Mouse (Mus musculus) ovary, postnatal 36 days (tissue): Measurements from ENCODE around the gene Fcrla.

Experiments
- DNase-seq: peaks from one replicate; pipeline ENCODE4 v3.0.0; 2022; ENCODE audit warnings: low spot score, mixed read lengths

Fcrla gene

DNA sequence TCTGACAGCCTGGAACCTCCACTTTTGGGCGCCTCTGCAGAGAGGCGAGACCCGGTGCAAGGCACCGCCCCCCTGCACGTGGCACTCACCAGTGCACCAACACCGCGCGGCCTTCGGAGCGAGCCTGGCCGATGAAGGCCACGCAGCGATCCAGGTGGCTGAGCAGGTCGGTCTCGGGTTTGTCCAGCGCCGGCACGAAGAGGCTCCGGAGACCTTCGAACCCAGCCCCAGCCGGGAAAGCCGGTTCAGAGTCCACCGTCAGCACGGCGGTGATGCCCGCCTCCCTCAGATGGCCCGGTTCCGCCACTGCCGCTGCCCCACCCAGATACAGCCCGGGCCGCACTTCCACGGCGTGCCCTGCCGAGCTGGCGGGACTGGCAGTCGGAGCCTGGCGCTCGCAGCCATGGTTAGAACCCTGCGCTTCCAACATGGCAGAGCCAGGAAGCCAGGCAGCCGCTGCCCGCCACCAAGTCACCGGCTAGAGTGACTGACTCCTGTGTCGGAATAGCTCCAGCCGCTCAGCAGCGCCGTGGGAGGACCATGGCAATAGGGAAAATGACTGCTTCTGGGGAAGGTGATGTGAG lies 42.3 kb downstream of the Fcrla start, which contains the start of the genes Gm26620 and Dusp12:
TSS of gene Gm26620 (plus strand) at position 88 of the 584 bp plus-strand sequence.
TSS of gene Dusp12 (minus strand) at position 563 of the 584 bp plus-strand sequence.
- DNase-seq = peak; percentile 85

DNA sequence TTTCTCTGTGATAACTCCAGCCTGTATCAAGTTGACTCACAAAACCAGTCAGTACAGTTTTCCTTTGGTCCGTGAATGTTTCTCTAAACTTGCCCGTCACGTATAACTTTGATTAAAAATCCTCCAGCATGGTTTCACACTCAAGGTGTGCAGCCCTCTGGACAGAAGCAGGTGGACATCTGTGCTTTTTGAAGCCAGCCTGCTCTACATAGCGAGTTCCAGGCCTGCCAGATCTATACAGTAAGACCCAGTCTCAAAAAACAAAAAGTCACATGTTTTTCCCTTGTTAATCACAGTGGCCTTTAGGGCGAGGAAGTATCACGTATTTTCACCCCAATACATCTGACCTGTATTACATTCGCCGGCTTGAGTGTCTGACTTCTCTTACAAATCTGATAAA lies 43.0 kb downstream of the Fcrla start:
- DNase-seq = no peak

DNA sequence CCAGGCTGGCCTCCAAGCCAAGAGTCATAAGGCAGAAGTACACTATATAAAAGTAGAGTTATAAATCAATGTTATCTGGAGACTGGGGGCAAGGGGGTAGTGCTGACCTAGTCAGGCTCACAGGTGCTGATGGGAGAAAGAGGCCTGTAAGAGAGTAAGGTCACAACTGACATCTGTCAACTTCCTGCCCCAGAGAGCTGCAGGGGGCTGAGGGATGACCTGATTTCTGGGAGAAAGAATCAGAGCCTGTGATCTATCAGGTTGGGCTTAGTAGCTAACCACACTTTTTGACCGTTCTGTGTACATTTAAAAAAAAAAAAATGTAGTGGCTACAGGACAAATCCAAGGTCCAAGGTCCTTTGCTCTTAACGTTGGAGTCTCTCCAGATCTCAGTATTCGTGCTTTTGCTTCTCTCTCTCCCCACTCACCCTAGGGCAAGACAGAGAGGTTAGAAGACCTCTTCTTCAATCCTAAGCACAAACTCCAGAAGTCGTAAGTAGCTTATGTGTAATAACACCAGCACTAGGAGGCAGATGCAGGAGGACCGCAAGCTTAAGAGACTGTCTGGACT lies 44.4 kb downstream of the Fcrla start:
- DNase-seq = no peak

DNA sequence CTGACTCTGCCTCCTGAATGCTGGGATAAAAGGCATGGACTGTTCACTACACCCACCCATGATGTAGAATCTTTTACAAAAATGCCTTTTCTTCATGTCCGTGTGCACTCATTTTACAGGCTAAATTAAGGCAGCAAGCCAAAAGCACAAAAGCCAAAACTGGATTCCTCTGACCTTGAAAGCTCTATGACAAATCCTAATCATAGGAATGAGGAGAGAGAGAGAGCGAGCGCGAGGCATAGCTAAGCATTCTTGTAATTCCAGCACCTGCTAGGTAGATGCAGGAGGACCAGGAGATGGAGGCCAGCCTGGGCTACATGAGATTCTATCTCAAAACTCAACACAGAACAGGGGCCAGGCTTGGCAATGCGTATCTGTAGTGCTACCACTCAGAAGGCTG lies 50.5 kb downstream of the Fcrla start:
- no peak for DNase-seq

DNA sequence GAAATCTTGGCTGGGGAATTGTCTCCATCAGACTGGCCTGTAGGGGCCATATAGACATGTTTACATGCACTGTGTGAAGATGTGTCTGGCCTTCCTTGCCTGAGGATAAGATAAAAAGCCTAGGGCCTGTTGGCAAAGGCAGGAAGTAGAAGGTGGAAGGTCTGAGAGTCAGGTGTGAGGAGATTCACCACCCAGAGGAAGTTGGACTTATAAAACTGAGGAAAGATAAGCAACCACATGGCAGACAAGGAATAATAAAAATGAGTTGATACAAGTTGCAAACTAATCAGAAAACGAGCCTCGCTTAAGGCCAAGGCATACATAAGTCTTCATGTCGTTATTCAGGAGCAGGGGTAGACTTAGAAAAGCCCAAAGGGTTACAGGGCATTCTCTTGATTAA lies 51.7 kb downstream of the Fcrla start:
- no peak for DNase-seq

DNA sequence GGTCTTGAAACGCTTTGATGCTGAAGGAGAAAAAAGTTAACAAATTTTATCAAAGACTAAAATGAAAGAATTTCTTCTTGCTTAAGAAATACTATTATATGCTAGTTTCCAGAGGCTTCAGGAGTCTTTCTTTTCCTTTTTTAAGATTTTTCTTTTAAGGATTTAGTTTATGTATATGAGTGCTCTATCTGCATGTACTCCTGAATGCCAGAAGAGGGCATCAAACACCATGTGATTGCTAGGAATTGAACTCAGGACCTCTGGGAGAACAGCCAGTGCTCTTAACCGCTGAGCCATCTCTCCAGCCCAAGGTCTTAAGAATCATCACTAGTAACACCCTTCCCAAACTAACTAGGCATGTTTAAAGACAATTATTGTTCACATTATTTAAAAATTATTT lies 55.4 kb downstream of the Fcrla start:
- DNase-seq = no peak

DNA sequence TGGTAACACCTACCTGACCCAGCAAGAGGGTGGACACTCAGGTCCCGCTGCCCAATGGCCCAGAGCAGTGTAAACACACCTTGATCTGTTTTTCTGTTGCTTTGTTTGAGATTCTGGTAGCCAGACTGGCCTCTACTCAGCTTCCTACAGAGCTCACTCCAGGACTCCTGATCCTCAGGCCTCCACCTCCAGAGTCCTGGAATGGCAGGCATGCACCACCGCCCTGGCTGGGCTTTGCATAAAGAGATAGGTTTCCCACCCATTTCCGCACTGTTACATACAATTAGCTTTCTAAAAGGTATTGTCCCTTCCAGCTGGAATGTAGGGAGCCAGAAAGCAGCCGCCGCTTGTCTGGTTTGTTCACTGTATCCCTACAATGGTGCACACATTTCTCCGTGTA lies 56.0 kb downstream of the Fcrla start:
- DNase-seq = no peak

DNA sequence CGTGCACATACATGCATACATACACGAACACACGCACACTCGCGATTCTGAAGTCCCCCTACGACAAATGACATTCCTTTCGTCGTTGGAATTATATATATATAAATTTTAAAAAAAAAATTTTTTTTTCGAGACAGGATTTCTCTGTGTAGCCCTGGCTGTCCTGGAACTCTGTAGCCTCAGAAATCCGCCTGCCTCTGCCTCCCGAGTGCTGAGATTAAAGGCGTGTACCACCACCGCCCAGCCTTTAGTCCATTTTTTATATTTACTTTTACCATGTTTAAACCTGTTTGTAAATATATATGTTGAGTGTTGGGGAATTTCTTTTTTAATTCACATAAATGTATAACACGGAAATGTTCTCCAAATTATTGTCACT lies 58.5 kb downstream of the Fcrla start:
- no peak for DNase-seq

DNA sequence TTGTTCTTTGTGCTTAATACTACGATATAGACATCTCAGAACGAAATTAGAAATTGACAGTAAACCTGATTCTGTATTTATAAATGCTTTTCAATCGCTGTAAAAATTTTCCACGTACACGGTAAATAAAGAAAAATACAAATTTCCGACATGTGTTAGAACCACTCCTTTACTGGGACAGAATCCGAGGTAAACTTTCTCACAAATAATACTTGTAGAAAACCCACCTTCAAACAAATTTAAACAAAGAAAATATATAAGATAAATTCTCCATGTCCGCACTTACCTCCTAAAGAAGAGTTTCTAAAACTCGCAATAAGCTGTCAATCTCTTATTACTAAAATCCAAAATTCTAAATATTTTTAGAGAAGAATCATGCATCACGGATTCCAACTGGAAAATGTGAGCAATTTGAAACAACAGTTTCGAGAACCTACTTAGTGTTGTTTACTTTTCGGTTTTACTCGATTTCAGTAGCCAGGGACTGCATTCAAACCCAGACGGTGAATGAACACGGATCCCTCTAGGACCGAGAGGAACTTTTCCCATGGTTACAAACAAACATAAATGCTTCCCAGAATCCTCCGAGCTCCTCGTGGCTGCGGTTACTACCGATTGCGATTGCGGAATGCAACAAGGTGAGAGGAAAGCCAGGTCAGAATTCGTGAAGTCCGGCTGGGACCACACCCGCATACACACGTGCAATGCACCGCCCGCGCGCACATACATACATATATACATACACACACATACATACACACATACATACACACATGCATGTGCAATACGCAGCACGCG lies 59.1 kb downstream of the Fcrla start:
- peak; percentile 46 for DNase-seq

DNA sequence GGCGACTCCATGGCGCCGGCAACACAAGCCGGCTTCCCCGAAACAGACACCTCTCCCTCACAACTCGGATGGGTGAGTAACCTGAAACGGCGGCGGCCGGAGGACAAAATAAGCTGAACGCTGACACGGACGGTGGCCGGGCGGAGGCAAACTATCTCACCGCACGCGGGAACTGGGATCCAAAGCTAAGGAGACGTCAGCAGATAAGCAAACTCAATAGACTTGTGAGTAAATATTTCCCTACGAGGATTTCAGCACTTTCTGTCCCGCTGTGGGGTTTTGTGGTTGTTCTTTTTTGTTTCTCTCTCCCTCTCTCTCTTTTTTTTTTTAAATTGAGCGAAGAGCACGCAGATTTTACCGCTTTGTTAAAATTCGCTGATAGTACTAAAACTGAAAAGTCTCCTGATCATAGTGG lies 59.7 kb downstream of the Fcrla start, which contains the start of gene Atf6:
TSS of gene Atf6 (minus strand) at position 81 of the 415 bp plus-strand sequence.
- DNase-seq = peak; percentile 96
